35 mouse cellular contexts compared by ENCODE assay signal in genomic region chr1:136911996-136912395, GRCm38 (mm10). TPM values are rescaled to one million over a fixed set of nuclear protein-coding genes. Genes with fewer than 3 reads are reported as not detected.
DNase-seq lines count a peak whose midpoint lies in the region; ATAC-seq and TF ChIP-seq lines count a peak whose summit lies in the region.
"Had no signal": no experiment of that assay in that cellular context is flagged by ENCODE, and none has a peak within 500 bp of the region (broad histone marks: within the 10 kb centered on the region; RNA-seq: fewer than 3 reads in every experiment).

No protein-coding gene starts in this region.

- no peak for TF ChIP-seq POLR2A in liver, adult 2 months (IDR thresholded peaks at IDR 0.05; ENCODE audit: extremely low read depth, insufficient read depth, low read length)

- H3K9me3 ChIP-seq in kidney, embryonic 14.5 days (ENCODE audit: control insufficient read depth, low read length), result no peaks in the 10 kb centered on the region
- H3K9me3 ChIP-seq in liver, embryonic 12.5 days (replicated peaks), result no peaks in the 10 kb centered on the region
- no peaks in the 10 kb centered on the region for H3K9me3 ChIP-seq in neural tube, embryonic 11.5 days (ENCODE audit: control insufficient read depth, low read length)
- H3K9me3 ChIP-seq in hindbrain, embryonic 16.5 days (ENCODE audit: control insufficient read depth, low read length), result no peaks in the 10 kb centered on the region
- H3K9me3 ChIP-seq: embryonic facial prominence, embryonic 13.5 days; heart, embryonic 13.5 days had no signal

- peak; percentile 85 for ATAC-seq in kidney, embryonic 14.5 days (ENCODE audit: low FRiP score, low TSS enrichment)
- no peak for ATAC-seq in liver, embryonic 12.5 days
- ATAC-seq in neural tube, embryonic 11.5 days (ENCODE audit: insufficient read depth, low FRiP score, low TSS enrichment), result no peak
- no peak for ATAC-seq in hindbrain, embryonic 16.5 days
- ATAC-seq: forebrain, postnatal 0 days; inflammation-experienced regulatory T-cells, adult 6 months; lung, postnatal 0 days had no signal

- no peak for DNase-seq in kidney, postnatal 10 days
- peak; percentile 50 for DNase-seq in liver, adult 2 months (ENCODE audit: extremely low read depth, low read depth, low spot score)
- peak; percentile 22 for DNase-seq in adrenal gland, postnatal 14 days
- peak; percentile 30 for DNase-seq in neural tube, embryonic 11.5 days (ENCODE audit: low spot score)
- no peak for DNase-seq in layer of hippocampus, adult 9-11 months
- DNase-seq: B cell, adult 2 months; cerebellum, adult 8-10 months; cerebellum, postnatal 25 days; embryo, embryonic 11 days; forebrain, postnatal 0 days; gastrocnemius, postnatal 10 days; heart, postnatal 10 days; kidney, adult 11 months; layer of hippocampus, postnatal 36 days; left cerebral cortex, postnatal 4 days; liver; lung, adult 18-20 months; right cerebral cortex, postnatal 25 days; spleen, adult 18-20 months; thymus, postnatal 14 days had no signal

- 18% methylated on average over 10 of the region's 10 CpGs for WGBS in kidney, embryonic 14.5 days
- WGBS in liver, adult 2 months, result 31% methylated on average over 10 of the region's 10 CpGs
- 70% methylated on average over 10 of the region's 10 CpGs for WGBS in liver, embryonic 12.5 days (ENCODE audit: insufficient replicate concordance)
- WGBS in neural tube, embryonic 11.5 days, result 58% methylated on average over 10 of the region's 10 CpGs
- WGBS in hindbrain, embryonic 16.5 days, result 78% methylated on average over 10 of the region's 10 CpGs

- peaks cover 26% of the 10 kb centered on the region; the same call in 1 of the 2 replicates for H3K79me2 ChIP-seq in liver, adult 2 months (ENCODE audit: control insufficient read depth, insufficient read depth, low read length)

- no peak overlapping the region for H3K4me2 ChIP-seq in kidney, embryonic 14.5 days (replicated peaks; ENCODE audit: low read depth, low read length)
- no peak overlapping the region for H3K4me2 ChIP-seq in liver, embryonic 12.5 days
- H3K4me2 ChIP-seq in neural tube, embryonic 11.5 days (ENCODE audit: low read depth), result no peak overlapping the region
- no peak overlapping the region for H3K4me2 ChIP-seq in hindbrain, embryonic 16.5 days (ENCODE audit: low read length)
- H3K4me2 ChIP-seq: embryonic facial prominence, embryonic 13.5 days; heart, embryonic 13.5 days; hindbrain, embryonic 14.5 days; midbrain, embryonic 11.5 days had no signal

- H3K36me3 ChIP-seq in kidney, embryonic 14.5 days (ENCODE audit: control insufficient read depth, insufficient read depth, low read length), result no peaks in the 10 kb centered on the region
- peaks cover 2% of the 10 kb centered on the region; the same call in 1 of the 2 replicates for H3K36me3 ChIP-seq in liver, adult 2 months (ENCODE audit: control insufficient read depth, insufficient read depth, low read length)
- H3K36me3 ChIP-seq in liver, embryonic 12.5 days, result no peaks in the 10 kb centered on the region
- H3K36me3 ChIP-seq in neural tube, embryonic 11.5 days (ENCODE audit: control insufficient read depth, insufficient read depth, low read length), result no peaks in the 10 kb centered on the region
- H3K36me3 ChIP-seq in hindbrain, embryonic 16.5 days (ENCODE audit: control insufficient read depth, insufficient read depth, low read length), result no peaks in the 10 kb centered on the region
- H3K36me3 ChIP-seq: embryonic facial prominence, embryonic 13.5 days; heart, embryonic 13.5 days had no signal

- no peak overlapping the region for H3K27ac ChIP-seq in kidney, embryonic 14.5 days (ENCODE audit: low read depth, low read length)
- peak overlapping the region; percentile 98 for H3K27ac ChIP-seq in liver, adult 2 months (replicated peaks; ENCODE audit: insufficient read depth, low read depth, low read length)
- H3K27ac ChIP-seq in liver, embryonic 12.5 days, result no peak overlapping the region
- no peak overlapping the region for H3K27ac ChIP-seq in neural tube, embryonic 11.5 days (ENCODE audit: low read depth, low read length)
- H3K27ac ChIP-seq in hindbrain, embryonic 16.5 days (ENCODE audit: low read depth, low read length), result no peak overlapping the region
- H3K27ac ChIP-seq: embryonic facial prominence, embryonic 13.5 days; heart, embryonic 13.5 days; hindbrain, embryonic 14.5 days had no signal

- H3K4me1 ChIP-seq in kidney, embryonic 14.5 days (ENCODE audit: control insufficient read depth, insufficient read depth, low read length), result peaks cover 7% of the 10 kb centered on the region; the same call in 1 of the 2 replicates
- H3K4me1 ChIP-seq in liver, adult 2 months (ENCODE audit: control insufficient read depth, insufficient read depth, low read length), result peaks cover 43% of the 10 kb centered on the region
- peaks cover 3% of the 10 kb centered on the region; the same call in 1 of the 2 replicates for H3K4me1 ChIP-seq in liver, embryonic 12.5 days
- H3K4me1 ChIP-seq in neural tube, embryonic 11.5 days (ENCODE audit: control insufficient read depth, insufficient read depth, low read length), result no peaks in the 10 kb centered on the region
- H3K4me1 ChIP-seq in hindbrain, embryonic 16.5 days (ENCODE audit: control insufficient read depth, insufficient read depth, low read depth, low read length), result no peaks in the 10 kb centered on the region
- H3K4me1 ChIP-seq: embryonic facial prominence, embryonic 13.5 days; heart, embryonic 13.5 days had no signal

- H3K9ac ChIP-seq in kidney, embryonic 14.5 days (ENCODE audit: low read depth, low read length), result no peak overlapping the region
- peak overlapping the region; percentile 26 for H3K9ac ChIP-seq in liver, adult 2 months (ENCODE audit: low read depth, low read length)
- H3K9ac ChIP-seq in liver, embryonic 12.5 days, result no peak overlapping the region
- H3K9ac ChIP-seq in neural tube, embryonic 11.5 days (ENCODE audit: low read length), result no peak overlapping the region
- no peak overlapping the region for H3K9ac ChIP-seq in hindbrain, embryonic 16.5 days (ENCODE audit: low read depth, low read length)
- H3K9ac ChIP-seq: embryonic facial prominence, embryonic 13.5 days; forebrain, postnatal 0 days; heart, embryonic 13.5 days; hindbrain, embryonic 14.5 days had no signal

- H3K4me3 ChIP-seq in kidney, embryonic 14.5 days (ENCODE audit: low read length), result no peak overlapping the region
- no peak overlapping the region for H3K4me3 ChIP-seq in liver, adult 2 months (ENCODE audit: insufficient read depth, low read depth, low read length)
- no peak overlapping the region for H3K4me3 ChIP-seq in liver, embryonic 12.5 days
- no peak overlapping the region for H3K4me3 ChIP-seq in neural tube, embryonic 11.5 days (ENCODE audit: low read depth, low read length)
- H3K4me3 ChIP-seq in hindbrain, embryonic 16.5 days (ENCODE audit: low read length), result no peak overlapping the region
- H3K4me3 ChIP-seq: embryonic facial prominence, embryonic 13.5 days; erythroblast, embryonic 14.5 days; heart, embryonic 13.5 days; myocyte had no signal

- TF ChIP-seq CTCF in liver, adult 2 months (IDR thresholded peaks at IDR 0.05; ENCODE audit: low read depth, low read length), result no peak

- peaks cover 27% of the 10 kb centered on the region for H3K27me3 ChIP-seq in kidney, embryonic 14.5 days (ENCODE audit: control insufficient read depth, insufficient read depth, low read length)
- no peaks in the 10 kb centered on the region for H3K27me3 ChIP-seq in liver, adult 2 months (ENCODE audit: control insufficient read depth, insufficient read depth, low read length)
- H3K27me3 ChIP-seq in liver, embryonic 12.5 days (replicated peaks), result no peaks in the 10 kb centered on the region
- H3K27me3 ChIP-seq in neural tube, embryonic 11.5 days (ENCODE audit: control insufficient read depth, insufficient read depth, low read length), result no peaks in the 10 kb centered on the region
- no peaks in the 10 kb centered on the region for H3K27me3 ChIP-seq in hindbrain, embryonic 16.5 days (replicated peaks; ENCODE audit: control insufficient read depth, insufficient read depth, low read length)
- H3K27me3 ChIP-seq: embryonic facial prominence, embryonic 13.5 days; heart, embryonic 13.5 days had no signal

RNA-seq across cellular contexts. Expression of gene Nr5a2, which starts 48.3 kb away (rescaled TPM):
- 0.10 and 0.46 TPM in 2 replicates for polyA plus RNA-seq in kidney, embryonic 14.5 days (2014; fragmentation: Nextera tagmentation; extraction: Ambion mirVana)
- total RNA-seq in liver, adult 2 months (2014; rRNA removed), result 37.7 and 41.5 TPM in 2 replicates
- polyA plus RNA-seq in liver, adult 2 months (2012; rRNA removed), result 21.4 and 24.0 TPM in 2 replicates
- polyA plus RNA-seq in liver, embryonic 12.5 days (2016; fragmentation: Nextera tagmentation; extraction: Ambion mirVana), result 3.0 and 4.0 TPM in 2 replicates
- total RNA-seq in adrenal gland, postnatal 14 days (2021), result 4.0 and 8.3 TPM in 2 replicates
- polyA plus RNA-seq in neural tube, embryonic 11.5 days (2014; fragmentation: Nextera tagmentation; extraction: Ambion mirVana), result 0.57 and 0.76 TPM in 2 replicates
- polyA plus RNA-seq in hindbrain, embryonic 16.5 days (2015; fragmentation: Nextera tagmentation; extraction: Ambion mirVana), result 0.55 and 0.57 TPM in 2 replicates
- total RNA-seq: hematopoietic stem cell, adult 5-6 weeks; layer of hippocampus, adult 8-10 months; layer of hippocampus, postnatal 36 days; megakaryocyte progenitor cell, adult 5-6 weeks; neutrophil, adult 5-6 weeks had no signal
- polyA plus RNA-seq: inflammation-experienced regulatory T-cells, adult 6 months; myocyte had no signal

Comparison
In these comparisons a context has a peak if more than half of its experiments do, and no peak if none do; other contexts are left out.
1. DNase-seq: peak in liver, adult 2 months (single experiment), adrenal gland, postnatal 14 days (single experiment) and neural tube, embryonic 11.5 days (single experiment); none in kidney, postnatal 10 days (single experiment) and layer of hippocampus, adult 9-11 months (single experiment).